In genomic region chr3:75868886-75869285, GRCm38 (mm10) we compare ENCODE assay signal across 15 mouse cellular contexts.
DNase-seq lines count a peak whose midpoint lies in the region; ATAC-seq and TF ChIP-seq lines count a peak whose summit lies in the region.
"Had no signal": no experiment of that assay in that cellular context is flagged by ENCODE, and none has a peak within 500 bp of the region (broad histone marks: within the 10 kb centered on the region; RNA-seq: fewer than 3 reads in every experiment).

No protein-coding gene starts in this region.

- no peaks in the 10 kb centered on the region for H3K9me3 ChIP-seq in forebrain, postnatal 0 days (ENCODE audit: low read length)
- no peaks in the 10 kb centered on the region for H3K9me3 ChIP-seq in forebrain, embryonic 10.5 days
- no peaks in the 10 kb centered on the region for H3K9me3 ChIP-seq in midbrain, embryonic 14.5 days (ENCODE audit: control insufficient read depth, low read length)
- no peaks in the 10 kb centered on the region for H3K9me3 ChIP-seq in midbrain, embryonic 15.5 days
- no peaks in the 10 kb centered on the region for H3K9me3 ChIP-seq in kidney, embryonic 16.5 days (ENCODE audit: low read length)
- no peaks in the 10 kb centered on the region for H3K9me3 ChIP-seq in hindbrain, embryonic 11.5 days (ENCODE audit: control insufficient read depth, low read length)
- H3K9me3 ChIP-seq: hindbrain, embryonic 12.5 days; midbrain, embryonic 10.5 days had no signal

- peak; percentile 2 for DNase-seq in forebrain, postnatal 0 days
- DNase-seq in forebrain, embryonic 10.5 days (ENCODE audit: extremely low spot score, low spot score) = no peak
- DNase-seq in midbrain, embryonic 14.5 days = peak; percentile 4
- DNase-seq in urinary bladder, postnatal 14 days (ENCODE audit: low spot score) = no peak
- no peak for DNase-seq in gastrocnemius, adult 2 months
- DNase-seq in hindbrain, embryonic 11.5 days (ENCODE audit: low spot score) = no peak
- DNase-seq: adrenal gland, adult 8-10 months; cerebellum, adult 11 months; right cerebral cortex, adult 18-20 months; thymus, postnatal 25 days had no signal

- no peak overlapping the region for H3K4me3 ChIP-seq in forebrain, postnatal 0 days (ENCODE audit: low read depth, low read length)
- H3K4me3 ChIP-seq in forebrain, embryonic 10.5 days = no peak overlapping the region
- H3K4me3 ChIP-seq in midbrain, embryonic 14.5 days (replicated peaks; ENCODE audit: low read depth, low read length) = no peak overlapping the region
- H3K4me3 ChIP-seq in midbrain, embryonic 15.5 days = no peak overlapping the region
- H3K4me3 ChIP-seq in kidney, embryonic 16.5 days (ENCODE audit: low read length) = no peak overlapping the region
- no peak overlapping the region for H3K4me3 ChIP-seq in gastrocnemius, adult 2 months
- no peak overlapping the region for H3K4me3 ChIP-seq in hindbrain, embryonic 11.5 days (ENCODE audit: low read depth, low read length)
- H3K4me3 ChIP-seq: hindbrain, embryonic 12.5 days; midbrain, embryonic 10.5 days had no signal

- intact Hi-C loops in gastrocnemius, adult 2 months (cut with DNase I) = no loop called here

- 30% methylated on average over 1 of the region's 1 CpGs for WGBS in forebrain, postnatal 0 days
- WGBS in forebrain, embryonic 10.5 days = 76% methylated on average over 1 of the region's 1 CpGs
- 71% methylated on average over 1 of the region's 1 CpGs for WGBS in midbrain, embryonic 14.5 days
- WGBS in midbrain, embryonic 15.5 days = 74% methylated on average over 1 of the region's 1 CpGs
- WGBS in kidney, embryonic 16.5 days = 45% methylated on average over 1 of the region's 1 CpGs
- WGBS in hindbrain, embryonic 11.5 days = 59% methylated on average over 1 of the region's 1 CpGs

- no peaks in the 10 kb centered on the region for H3K4me1 ChIP-seq in forebrain, postnatal 0 days (ENCODE audit: insufficient read depth)
- H3K4me1 ChIP-seq in forebrain, embryonic 10.5 days = no peaks in the 10 kb centered on the region
- H3K4me1 ChIP-seq in midbrain, embryonic 14.5 days (ENCODE audit: control insufficient read depth, insufficient read depth, low read length) = no peaks in the 10 kb centered on the region
- H3K4me1 ChIP-seq in midbrain, embryonic 15.5 days = no peaks in the 10 kb centered on the region
- H3K4me1 ChIP-seq in kidney, embryonic 16.5 days (ENCODE audit: insufficient read depth, low read length) = no peaks in the 10 kb centered on the region
- no peaks in the 10 kb centered on the region for H3K4me1 ChIP-seq in hindbrain, embryonic 11.5 days (replicated peaks; ENCODE audit: control insufficient read depth, insufficient read depth, low read length)
- H3K4me1 ChIP-seq: hindbrain, embryonic 12.5 days; midbrain, embryonic 10.5 days had no signal

- no peaks in the 10 kb centered on the region for H3K36me3 ChIP-seq in forebrain, postnatal 0 days (ENCODE audit: insufficient read depth)
- 0 out of 2 replicates have a peak, but pooled peaks cover under 1% of the 10 kb centered on the region for H3K36me3 ChIP-seq in forebrain, embryonic 10.5 days (replicated peaks)
- no peaks in the 10 kb centered on the region for H3K36me3 ChIP-seq in midbrain, embryonic 14.5 days (ENCODE audit: control insufficient read depth, insufficient read depth, low read length)
- no peaks in the 10 kb centered on the region for H3K36me3 ChIP-seq in midbrain, embryonic 15.5 days (replicated peaks)
- 0 out of 2 replicates have a peak, but pooled peaks cover 3% of the 10 kb centered on the region for H3K36me3 ChIP-seq in kidney, embryonic 16.5 days (ENCODE audit: insufficient read depth, low read length)
- H3K36me3 ChIP-seq in hindbrain, embryonic 11.5 days (ENCODE audit: control insufficient read depth, insufficient read depth, low read length) = no peaks in the 10 kb centered on the region
- H3K36me3 ChIP-seq: hindbrain, embryonic 12.5 days; midbrain, embryonic 10.5 days had no signal

- H3K27ac ChIP-seq in forebrain, postnatal 0 days (ENCODE audit: low read depth, low read length) = no peak overlapping the region
- H3K27ac ChIP-seq in forebrain, embryonic 10.5 days = no peak overlapping the region
- no peak overlapping the region for H3K27ac ChIP-seq in midbrain, embryonic 14.5 days (replicated peaks; ENCODE audit: low read depth, low read length)
- H3K27ac ChIP-seq in midbrain, embryonic 15.5 days = no peak overlapping the region
- H3K27ac ChIP-seq in kidney, embryonic 16.5 days (ENCODE audit: low read length) = no peak overlapping the region
- H3K27ac ChIP-seq in gastrocnemius, adult 2 months = no peak overlapping the region
- no peak overlapping the region for H3K27ac ChIP-seq in hindbrain, embryonic 11.5 days (ENCODE audit: low read depth, low read length)
- H3K27ac ChIP-seq: hindbrain, embryonic 12.5 days; liver, embryonic 14.5 days; midbrain, embryonic 10.5 days had no signal

- H3K9ac ChIP-seq in forebrain, postnatal 0 days = no peak overlapping the region
- H3K9ac ChIP-seq in midbrain, embryonic 14.5 days (replicated peaks; ENCODE audit: low read length) = no peak overlapping the region
- no peak overlapping the region for H3K9ac ChIP-seq in midbrain, embryonic 15.5 days
- no peak overlapping the region for H3K9ac ChIP-seq in kidney, embryonic 16.5 days (replicated peaks; ENCODE audit: low read length)
- H3K9ac ChIP-seq in hindbrain, embryonic 11.5 days (ENCODE audit: low read depth, low read length) = no peak overlapping the region
- H3K9ac ChIP-seq: hindbrain, embryonic 12.5 days; liver, embryonic 14.5 days had no signal

- no peak for TF ChIP-seq CTCF in forebrain, postnatal 0 days (IDR thresholded peaks at IDR 0.05; ENCODE audit: low read depth)
- no peak for TF ChIP-seq CTCF in gastrocnemius, adult 2 months (IDR thresholded peaks at IDR 0.05)

- H3K4me2 ChIP-seq in forebrain, postnatal 0 days (ENCODE audit: low read depth) = no peak overlapping the region
- H3K4me2 ChIP-seq in midbrain, embryonic 14.5 days (ENCODE audit: low read length) = no peak overlapping the region
- H3K4me2 ChIP-seq in midbrain, embryonic 15.5 days = no peak overlapping the region
- H3K4me2 ChIP-seq in kidney, embryonic 16.5 days (replicated peaks; ENCODE audit: low read depth, low read length) = no peak overlapping the region
- no peak overlapping the region for H3K4me2 ChIP-seq in hindbrain, embryonic 11.5 days (replicated peaks; ENCODE audit: low read depth, low read length)
- H3K4me2 ChIP-seq: hindbrain, embryonic 12.5 days had no signal

- ATAC-seq in forebrain, postnatal 0 days = no peak
- no peak for ATAC-seq in midbrain, embryonic 14.5 days (ENCODE audit: low FRiP score, low TSS enrichment)
- no peak for ATAC-seq in midbrain, embryonic 15.5 days (replicated peaks)
- peak; percentile 42; the same call in 1 of the 2 replicates for ATAC-seq in kidney, embryonic 16.5 days (ENCODE audit: low FRiP score, low TSS enrichment)
- no peak for ATAC-seq in hindbrain, embryonic 11.5 days (ENCODE audit: low FRiP score)

- H3K27me3 ChIP-seq in forebrain, postnatal 0 days (ENCODE audit: insufficient read depth, low read length) = no peaks in the 10 kb centered on the region
- no peaks in the 10 kb centered on the region for H3K27me3 ChIP-seq in forebrain, embryonic 10.5 days (ENCODE audit: poor library complexity, severe bottlenecking)
- H3K27me3 ChIP-seq in midbrain, embryonic 14.5 days (ENCODE audit: control insufficient read depth, insufficient read depth, low read length) = no peaks in the 10 kb centered on the region
- no peaks in the 10 kb centered on the region for H3K27me3 ChIP-seq in midbrain, embryonic 15.5 days (replicated peaks)
- no peaks in the 10 kb centered on the region for H3K27me3 ChIP-seq in kidney, embryonic 16.5 days (ENCODE audit: insufficient read depth, low read length)
- H3K27me3 ChIP-seq in hindbrain, embryonic 11.5 days (ENCODE audit: control insufficient read depth, insufficient read depth, low read length) = no peaks in the 10 kb centered on the region
- H3K27me3 ChIP-seq: hindbrain, embryonic 12.5 days had no signal

Comparison
In these comparisons a context has a peak if more than half of its experiments do, and no peak if none do; other contexts are left out.
1. DNase-seq: peak in forebrain, postnatal 0 days (single experiment) and midbrain, embryonic 14.5 days (single experiment); none in forebrain, embryonic 10.5 days (single experiment), urinary bladder, postnatal 14 days (single experiment), gastrocnemius, adult 2 months (single experiment) and hindbrain, embryonic 11.5 days (single experiment).